25 mouse cellular contexts compared by ENCODE assay signal in genomic region chr12:115109742-115110141, GRCm38 (mm10).
DNase-seq lines count a peak whose midpoint lies in the region; ATAC-seq and TF ChIP-seq lines count a peak whose summit lies in the region.
"Had no signal": no experiment of that assay in that cellular context is flagged by ENCODE, and none has a peak within 500 bp of the region (broad histone marks: within the 10 kb centered on the region; RNA-seq: fewer than 3 reads in every experiment).

No protein-coding gene starts in this region.

- no peak overlapping the region for H3K27ac ChIP-seq in lung, embryonic 15.5 days
- H3K27ac ChIP-seq in lung, postnatal 0 days (ENCODE audit: low read length) = no peak overlapping the region
- H3K27ac ChIP-seq in forebrain, embryonic 15.5 days (replicated peaks) = no peak overlapping the region
- H3K27ac ChIP-seq: embryonic facial prominence, embryonic 13.5 days; embryonic facial prominence, embryonic 15.5 days; forebrain, embryonic 10.5 days; forebrain, embryonic 12.5 days had no signal

- no peaks in the 10 kb centered on the region for H3K27me3 ChIP-seq in lung, embryonic 15.5 days
- no peaks in the 10 kb centered on the region for H3K27me3 ChIP-seq in lung, postnatal 0 days (replicated peaks; ENCODE audit: insufficient read depth, low read length)
- H3K27me3 ChIP-seq in forebrain, embryonic 15.5 days = no peaks in the 10 kb centered on the region
- H3K27me3 ChIP-seq: embryonic facial prominence, embryonic 13.5 days; embryonic facial prominence, embryonic 15.5 days; forebrain, embryonic 12.5 days had no signal

- no peaks in the 10 kb centered on the region; the same call in 1 of the 2 replicates for H3K9me3 ChIP-seq in lung, embryonic 15.5 days
- H3K9me3 ChIP-seq in lung, postnatal 0 days (ENCODE audit: low read length) = no peaks in the 10 kb centered on the region
- peaks cover 8% of the 10 kb centered on the region; the same call in 1 of the 2 replicates for H3K9me3 ChIP-seq in forebrain, embryonic 15.5 days

- H3K4me3 ChIP-seq in lung, embryonic 15.5 days = no peak overlapping the region
- no peak overlapping the region for H3K4me3 ChIP-seq in lung, adult 2 months (replicated peaks; ENCODE audit: extremely low read depth, low read depth, low read length)
- H3K4me3 ChIP-seq in lung, postnatal 0 days (ENCODE audit: low read depth, low read length) = no peak overlapping the region
- H3K4me3 ChIP-seq in forebrain, embryonic 15.5 days = no peak overlapping the region
- H3K4me3 ChIP-seq: embryonic facial prominence, embryonic 13.5 days; embryonic facial prominence, embryonic 15.5 days; erythroblast, embryonic 14.5 days; forebrain, embryonic 10.5 days; forebrain, embryonic 12.5 days had no signal

- no peaks in the 10 kb centered on the region for H3K36me3 ChIP-seq in lung, embryonic 15.5 days
- no peaks in the 10 kb centered on the region for H3K36me3 ChIP-seq in lung, postnatal 0 days (ENCODE audit: insufficient read depth, low read length)
- no peaks in the 10 kb centered on the region for H3K36me3 ChIP-seq in forebrain, embryonic 15.5 days
- H3K36me3 ChIP-seq: embryonic facial prominence, embryonic 13.5 days; embryonic facial prominence, embryonic 15.5 days; forebrain, embryonic 10.5 days; forebrain, embryonic 12.5 days had no signal

- ATAC-seq in lung, embryonic 15.5 days (ENCODE audit: borderline replicate concordance, extremely low read depth, low FRiP score, low TSS enrichment) = peak; percentile 55; the same call in 1 of the 2 replicates
- peak; percentile 23; the same call in 1 of the 2 replicates for ATAC-seq in lung, postnatal 0 days
- ATAC-seq in granulocyte monocyte progenitor cell, adult 5-6 weeks (replicated peaks; ENCODE audit: poor library complexity, severe bottlenecking) = peak; percentile 27; the same call in 1 of the 2 replicates
- no peak for ATAC-seq in forebrain, embryonic 15.5 days (replicated peaks)
- ATAC-seq: activated CD4-positive, CD25-positive, alpha-beta regulatory T cell, adult 4 months; forebrain, embryonic 14.5 days; forebrain, postnatal 0 days had no signal

- DNase-seq in lung, adult 2 months = no peak
- no peak for DNase-seq in lung, postnatal 0 days (ENCODE audit: low spot score)
- DNase-seq in lung, postnatal 25 days (ENCODE audit: low spot score) = no peak
- DNase-seq in layer of hippocampus, postnatal 25 days (ENCODE audit: extremely low spot score in 1 of 2, low spot score in 1 of 2) = no peak
- DNase-seq: adrenal gland, adult 2 months; adrenal gland, postnatal 10 days; adrenal gland, postnatal 25 days; cerebellum, adult 11 months; cerebellum, adult 18-20 months; cerebellum, adult 8-10 months; cerebellum, adult 9-11 months; cerebellum, postnatal 14 days; cerebellum, postnatal 36 days; embryo, embryonic 11 days; forebrain, postnatal 0 days had no signal

- TF ChIP-seq EP300 in lung, postnatal 0 days (IDR thresholded peaks at IDR 0.05) = no peak

- H3K9ac ChIP-seq in lung, embryonic 15.5 days = no peak overlapping the region
- no peak overlapping the region for H3K9ac ChIP-seq in lung, postnatal 0 days (replicated peaks; ENCODE audit: low read depth)
- H3K9ac ChIP-seq in forebrain, embryonic 15.5 days (replicated peaks) = no peak overlapping the region
- H3K9ac ChIP-seq: embryonic facial prominence, embryonic 13.5 days; embryonic facial prominence, embryonic 15.5 days; forebrain, embryonic 12.5 days; forebrain, postnatal 0 days had no signal

- no peaks in the 10 kb centered on the region for H3K4me1 ChIP-seq in lung, embryonic 15.5 days
- H3K4me1 ChIP-seq in lung, adult 2 months (ENCODE audit: control insufficient read depth, insufficient read depth, low read length) = no peaks in the 10 kb centered on the region
- no peaks in the 10 kb centered on the region for H3K4me1 ChIP-seq in lung, postnatal 0 days (ENCODE audit: insufficient read depth, low read depth, low read length)
- no peaks in the 10 kb centered on the region for H3K4me1 ChIP-seq in forebrain, embryonic 15.5 days
- H3K4me1 ChIP-seq: embryonic facial prominence, embryonic 13.5 days; embryonic facial prominence, embryonic 15.5 days; forebrain, embryonic 10.5 days; forebrain, embryonic 12.5 days had no signal

- no peak for TF ChIP-seq CTCF in lung, adult 2 months (IDR thresholded peaks at IDR 0.05; ENCODE audit: insufficient read depth, low read length)
- TF ChIP-seq CTCF in lung, postnatal 0 days (IDR thresholded peaks at IDR 0.05) = no peak

- TF ChIP-seq POLR2A in lung, adult 2 months (IDR thresholded peaks at IDR 0.05; ENCODE audit: borderline replicate concordance, extremely low read depth, low read depth, low read length) = no peak

- H3K4me2 ChIP-seq in lung, embryonic 15.5 days = no peak overlapping the region
- no peak overlapping the region for H3K4me2 ChIP-seq in lung, postnatal 0 days (replicated peaks; ENCODE audit: low read depth, low read length)
- H3K4me2 ChIP-seq in forebrain, embryonic 15.5 days (replicated peaks) = no peak overlapping the region
- H3K4me2 ChIP-seq: embryonic facial prominence, embryonic 13.5 days; embryonic facial prominence, embryonic 15.5 days; forebrain, embryonic 12.5 days had no signal
